In genomic region chr17:52225584-52225983, GRCm38 (mm10) we compare ENCODE assay signal across 20 mouse cellular contexts.
"Had no signal": no experiment of that assay in that cellular context is flagged by ENCODE, and none has a peak within 500 bp of the region (broad histone marks: within the 10 kb centered on the region; RNA-seq: fewer than 3 reads in every experiment).

No protein-coding gene starts in this region.

- H3K4me3 ChIP-seq: liver, embryonic 12.5 days; midbrain, embryonic 13.5 days; myocyte; neural tube, embryonic 12.5 days; stomach, embryonic 15.5 days had no signal

- H3K4me2 ChIP-seq: liver, embryonic 12.5 days; lung, embryonic 14.5 days; midbrain, embryonic 11.5 days; midbrain, embryonic 13.5 days; neural tube, embryonic 12.5 days; stomach, embryonic 15.5 days had no signal

- H3K9ac ChIP-seq: liver, embryonic 12.5 days; liver, embryonic 14.5 days; lung, embryonic 14.5 days; midbrain, embryonic 13.5 days; neural tube, embryonic 12.5 days; stomach, embryonic 15.5 days had no signal

- H3K27me3 ChIP-seq: liver, embryonic 12.5 days; midbrain, embryonic 13.5 days; neural tube, embryonic 12.5 days; stomach, embryonic 15.5 days had no signal

- H3K9me3 ChIP-seq: liver, embryonic 12.5 days; midbrain, embryonic 13.5 days; neural tube, embryonic 12.5 days; stomach, embryonic 15.5 days had no signal

- H3K27ac ChIP-seq: liver, embryonic 12.5 days; liver, embryonic 14.5 days; midbrain, embryonic 13.5 days; neural tube, embryonic 12.5 days; stomach, embryonic 15.5 days; stomach, postnatal 0 days had no signal

- ATAC-seq: liver, embryonic 12.5 days; midbrain, embryonic 13.5 days had no signal

- H3K36me3 ChIP-seq: liver, embryonic 12.5 days; midbrain, embryonic 13.5 days; neural tube, embryonic 12.5 days; stomach, embryonic 15.5 days had no signal

- H3K4me1 ChIP-seq: liver, embryonic 12.5 days; midbrain, embryonic 13.5 days; neural tube, embryonic 12.5 days; stomach, embryonic 15.5 days had no signal

- DNase-seq: lung, adult 18-20 months; lung, embryonic 14.5 days; lung, postnatal 10 days; lung, postnatal 4 days; retina, postnatal 1 day; right cerebral cortex, adult 18-20 months; right cerebral cortex, postnatal 25 days; right cerebral cortex, postnatal 4 days; spleen, adult 18-20 months; thymus, adult 2 months; thymus, postnatal 25 days; thymus, postnatal 4 days had no signal
